Mouse (Mus musculus): ENCODE measurements at regions not wholly inside any gene's neighbourhood (a gene's known extent, or its start where the extent isn't known, plus 50 kb on each side); places are given as distances from the start of the nearest gene placed in this dataset.

GRCm38 (mm10) chr13:47576516-47576915, 454.1 kb downstream of the Rnf144b start:
- Histone ChIP-seq H3K79me2 (replicated peaks; ENCODE audit: control insufficient read depth, extremely low read depth, insufficient read depth, poor library complexity, severe bottlenecking) (no peaks in the 10 kb centered on the region), H3K4me1 (ENCODE audit: control insufficient read depth in 1 of 2, insufficient read depth in 2 of 2) (no peaks in the 10 kb centered on the region), H3K27me3 (replicated peaks) (no peaks in the 10 kb centered on the region), H3K4me2 (ENCODE audit: insufficient read depth, low read depth, poor library complexity, severe bottlenecking) (no peak overlapping the region), H3K9ac (ENCODE audit: insufficient read depth, low read depth) (no peak overlapping the region), H3K36me3 (replicated peaks in 1 of 2; ENCODE audit: control insufficient read depth in 1 of 2, insufficient read depth in 1 of 2, low read length in 1 of 2) (no peaks in the 10 kb centered on the region), H3K27ac (ENCODE audit: insufficient read depth, low read depth) (no peak overlapping the region), H3K9me3 (replicated peaks; ENCODE audit: low read length) (peaks cover 63% of the 10 kb centered on the region), H3K4me3 (replicated peaks in 1 of 3; ENCODE audit: low read depth in 2 of 3, low read length in 2 of 3, poor library complexity in 1 of 3) (no peak overlapping the region)
- TF ChIP-seq TCF12 (IDR thresholded peaks at IDR 0.05; ENCODE audit: low read depth, low read length) (no peak), POLR2AphosphoS2 (IDR thresholded peaks at IDR 0.05; ENCODE audit: low read depth, low read length) (no peak), MXI1 (IDR thresholded peaks at IDR 0.05; ENCODE audit: low read depth, low read length) (no peak), CTCF (conservative IDR thresholded peaks at IDR 0.05 in 1 of 2, IDR thresholded peaks at IDR 0.05 in 1 of 2; ENCODE audit: low read depth in 2 of 2, low read length in 2 of 2) (peak in 1 of 2 experiments; percentile 10; a peak in 1 of 4 replicates), MAX (IDR thresholded peaks at IDR 0.05; ENCODE audit: low read length) (no peak), ZC3H11A (IDR thresholded peaks at IDR 0.05; ENCODE audit: low read depth, low read length) (no peak)
- dilution Hi-C loops (cut with MboI; ENCODE audit: extremely low pct_ligation_motif_present, extremely low pct_unique_long_range_greater_than_20kb, low sequenced_read_pairs), result no loop called here
- no peak for DNase-seq (ENCODE audit: extremely low read depth)
- in situ Hi-C loops (cut with MboI; ENCODE audit: low pct_ligation_motif_present, low pct_unique_long_range_greater_than_20kb, low sequenced_read_pairs), result no loop called here

GRCm38 (mm10) chr13:47580144-47580543, 457.7 kb downstream of the Rnf144b start:
- Histone ChIP-seq H3K4me3 (replicated peaks in 1 of 3; ENCODE audit: low read depth in 2 of 3, low read length in 2 of 3, poor library complexity in 1 of 3) (no peak overlapping the region), H3K4me1 (ENCODE audit: control insufficient read depth in 1 of 2, insufficient read depth in 2 of 2) (no peaks in the 10 kb centered on the region), H3K79me2 (replicated peaks; ENCODE audit: control insufficient read depth, extremely low read depth, insufficient read depth, poor library complexity, severe bottlenecking) (no peaks in the 10 kb centered on the region), H3K9me3 (replicated peaks; ENCODE audit: low read length) (peaks cover 67% of the 10 kb centered on the region), H3K9ac (ENCODE audit: insufficient read depth, low read depth) (no peak overlapping the region), H3K27ac (ENCODE audit: insufficient read depth, low read depth) (no peak overlapping the region), H3K36me3 (replicated peaks in 1 of 2; ENCODE audit: control insufficient read depth in 1 of 2, insufficient read depth in 1 of 2, low read length in 1 of 2) (no peaks in the 10 kb centered on the region), H3K4me2 (ENCODE audit: insufficient read depth, low read depth, poor library complexity, severe bottlenecking) (no peak overlapping the region), H3K27me3 (replicated peaks) (no peaks in the 10 kb centered on the region)
- dilution Hi-C loops (cut with MboI; ENCODE audit: extremely low pct_ligation_motif_present, extremely low pct_unique_long_range_greater_than_20kb, low sequenced_read_pairs), result no loop called here
- no peak for DNase-seq (ENCODE audit: extremely low read depth)
- no peak for TF ChIP-seq ELF1 (IDR thresholded peaks at IDR 0.05; ENCODE audit: low read depth, low read length)
- TF ChIP-seq BHLHE40 (IDR thresholded peaks at IDR 0.05; ENCODE audit: low read depth, low read length), result no peak
- no peak for TF ChIP-seq MAX (IDR thresholded peaks at IDR 0.05; ENCODE audit: low read length)
- TF ChIP-seq HCFC1 (IDR thresholded peaks at IDR 0.05; ENCODE audit: low read depth, low read length), result no peak
- no peak for TF ChIP-seq GABPA (IDR thresholded peaks at IDR 0.05; ENCODE audit: insufficient replicate concordance, low read depth, low read length)
- TF ChIP-seq SIN3A (IDR thresholded peaks at IDR 0.05; ENCODE audit: low read length), result no peak
- TF ChIP-seq ZMIZ1 (IDR thresholded peaks at IDR 0.05; ENCODE audit: low read depth, low read length), result no peak
- TF ChIP-seq TBP (conservative IDR thresholded peaks at IDR 0.05; ENCODE audit: low read depth, low read length), result no peak
- no peak for TF ChIP-seq ZC3H11A (IDR thresholded peaks at IDR 0.05; ENCODE audit: low read depth, low read length)
- no peak for TF ChIP-seq CHD2 (IDR thresholded peaks at IDR 0.05; ENCODE audit: low read length)
- no peak for TF ChIP-seq KAT2A (IDR thresholded peaks at IDR 0.05; ENCODE audit: insufficient replicate concordance, low read length)
- no peak for TF ChIP-seq EP300 (IDR thresholded peaks at IDR 0.05; ENCODE audit: low read length)
- no peak for TF ChIP-seq JUND (conservative IDR thresholded peaks at IDR 0.05; ENCODE audit: low read depth, low read length)
- no peak for TF ChIP-seq ETS1 (conservative IDR thresholded peaks at IDR 0.05; ENCODE audit: low read depth, low read length)
- in situ Hi-C loops (cut with MboI; ENCODE audit: low pct_ligation_motif_present, low pct_unique_long_range_greater_than_20kb, low sequenced_read_pairs), result no loop called here
